Mouse (Mus musculus): ENCODE data around the gene Pou3f1. TPM values are rescaled to one million over a fixed set of nuclear protein-coding genes. Genes with fewer than 3 reads are reported as not detected.
"Not testable (repeated sequence)": the region's sequence is repeated elsewhere in the genome, so short reads cannot be mapped to it uniquely, and the experiment has no call there.

The Pou3f1 gene
- total RNA-seq, 2 experiments from 2014 or later: 48.6 to 55.5 TPM

DNA sequence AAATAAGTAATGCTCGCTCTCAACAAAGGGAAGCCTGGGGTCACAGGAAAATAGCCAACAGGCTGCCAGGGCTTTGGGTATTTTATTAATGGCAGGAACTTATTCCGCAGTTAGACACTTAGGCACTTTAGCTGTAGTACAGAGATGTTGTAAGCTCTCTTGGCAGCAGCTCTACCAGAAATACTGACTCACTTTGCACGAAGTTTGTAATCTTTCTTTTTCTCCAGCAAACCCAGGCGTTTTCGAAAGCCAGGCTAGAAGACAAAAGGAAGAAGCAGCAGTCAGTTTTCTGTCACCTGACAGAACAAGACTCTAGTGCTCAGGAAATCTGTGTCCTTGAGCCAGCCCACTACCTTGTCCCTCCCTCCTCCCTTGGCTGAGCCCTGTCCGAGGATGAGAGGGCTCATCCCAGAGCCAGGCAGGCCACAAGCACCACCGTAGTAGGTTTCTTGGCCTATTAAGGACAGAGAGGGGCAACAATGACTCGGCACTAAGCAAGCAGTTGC lies 29.3 kb downstream of the Pou3f1 start:
- no peak for DNase-seq (ENCODE audit: low spot score in 2 of 2)

DNA sequence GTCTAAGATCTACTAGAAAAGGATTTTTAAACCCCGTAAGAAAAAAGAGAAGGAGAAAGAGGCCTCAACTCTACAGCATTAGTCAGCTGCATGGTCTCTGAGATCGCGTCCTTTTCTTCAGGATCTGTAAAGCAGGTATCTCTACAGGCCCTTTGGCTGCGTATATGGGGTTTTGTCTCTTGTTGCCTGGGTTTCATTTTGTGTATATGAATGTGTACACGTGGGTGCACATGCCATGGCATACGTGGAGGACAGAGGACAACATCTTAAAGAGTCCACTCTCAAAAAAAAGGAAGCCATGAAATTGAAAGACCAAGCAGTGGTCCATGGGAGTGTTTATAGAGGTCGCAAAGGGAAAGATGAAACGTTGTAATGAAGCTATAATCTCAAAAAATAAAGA lies 34.8 kb downstream of the Pou3f1 start:
- no peak for DNase-seq (ENCODE audit: low spot score in 2 of 2)

DNA sequence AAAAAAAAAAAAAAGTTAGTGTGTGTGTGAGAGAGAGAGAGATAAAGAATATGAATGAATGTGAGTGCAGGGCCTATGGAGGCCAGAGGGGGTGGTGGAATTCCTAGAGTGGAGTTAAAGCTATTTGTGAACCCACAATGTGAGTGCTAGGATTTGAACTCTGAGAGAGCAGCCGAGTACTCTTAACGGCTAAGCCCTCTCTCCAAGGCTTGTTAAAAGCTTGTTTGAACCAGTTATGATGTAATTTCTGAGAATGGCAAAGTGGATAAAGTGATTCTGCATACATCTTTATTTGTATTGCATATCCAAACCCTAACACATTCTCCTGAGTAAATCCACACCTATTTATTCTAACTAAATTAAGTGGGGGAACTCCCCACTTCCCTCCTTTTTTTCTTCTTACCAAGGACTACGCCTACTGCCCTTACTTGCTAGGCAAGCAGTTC lies 35.8 kb downstream of the Pou3f1 start:
- DNase-seq (ENCODE audit: low spot score in 2 of 2): no peak

DNA sequence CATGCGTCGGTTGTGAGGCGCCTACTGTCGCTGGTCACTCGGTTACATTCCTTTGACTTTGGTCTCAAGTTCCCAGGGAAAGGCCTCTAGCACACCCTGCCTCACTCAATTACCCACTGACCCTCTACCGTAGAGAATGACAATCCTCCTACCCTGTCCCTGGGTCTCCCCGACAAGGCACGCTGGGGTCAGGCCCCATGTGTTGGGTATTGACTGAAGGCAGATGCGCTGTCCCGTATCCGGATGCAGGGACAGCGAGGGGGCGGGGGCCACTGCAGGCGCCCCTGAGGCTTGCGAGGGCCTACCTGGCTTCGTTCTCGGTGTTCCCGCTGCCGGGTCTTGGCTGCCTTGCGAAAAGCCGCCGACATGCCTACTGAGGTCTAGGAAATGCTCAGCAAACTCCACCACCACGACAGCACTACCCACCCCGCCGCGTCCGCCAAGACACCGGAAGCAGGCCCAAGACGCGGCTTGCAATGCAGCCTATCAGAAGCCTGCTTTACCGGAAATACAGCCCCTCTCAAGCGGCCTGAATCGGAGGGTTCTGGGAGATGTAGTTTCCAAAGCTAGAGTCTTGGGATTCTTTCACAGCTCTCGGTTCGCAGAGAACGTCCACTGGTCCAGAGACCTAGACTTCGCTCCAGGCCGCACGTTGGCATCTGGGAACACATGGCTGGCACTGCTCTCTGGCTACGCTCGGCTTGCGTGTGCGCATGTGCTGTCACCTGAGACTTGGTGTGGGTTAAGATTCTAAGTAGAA lies 36.7 kb downstream of the Pou3f1 start, which contains the start of gene Utp11:
Gene Utp11 (minus strand): TSS at position 466 of the 760 bp plus-strand sequence.
- DNase-seq (ENCODE audit: low spot score in 2 of 2): peak; percentile 78 to 87

DNA sequence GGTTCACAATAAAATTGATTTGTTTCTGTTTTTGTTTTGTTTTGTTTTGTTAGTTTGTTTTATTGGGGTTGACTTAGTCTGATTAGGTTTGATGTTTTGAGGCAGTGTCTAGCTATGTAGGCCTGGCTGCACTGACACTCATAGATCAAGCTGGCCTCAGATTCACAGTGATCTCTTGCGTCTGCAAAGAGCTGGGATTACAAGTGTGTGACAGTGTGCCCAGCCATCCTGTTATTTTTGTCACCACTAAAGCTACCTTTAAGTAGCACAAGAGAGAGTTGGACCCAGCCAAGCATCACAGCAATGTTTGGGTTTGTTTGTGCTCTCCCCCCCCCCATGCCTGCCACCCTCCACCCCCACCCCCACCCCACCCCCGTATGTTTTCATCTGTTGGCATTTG lies 38.0 kb downstream of the Pou3f1 start:
- DNase-seq (ENCODE audit: low spot score in 2 of 2): no peak

DNA sequence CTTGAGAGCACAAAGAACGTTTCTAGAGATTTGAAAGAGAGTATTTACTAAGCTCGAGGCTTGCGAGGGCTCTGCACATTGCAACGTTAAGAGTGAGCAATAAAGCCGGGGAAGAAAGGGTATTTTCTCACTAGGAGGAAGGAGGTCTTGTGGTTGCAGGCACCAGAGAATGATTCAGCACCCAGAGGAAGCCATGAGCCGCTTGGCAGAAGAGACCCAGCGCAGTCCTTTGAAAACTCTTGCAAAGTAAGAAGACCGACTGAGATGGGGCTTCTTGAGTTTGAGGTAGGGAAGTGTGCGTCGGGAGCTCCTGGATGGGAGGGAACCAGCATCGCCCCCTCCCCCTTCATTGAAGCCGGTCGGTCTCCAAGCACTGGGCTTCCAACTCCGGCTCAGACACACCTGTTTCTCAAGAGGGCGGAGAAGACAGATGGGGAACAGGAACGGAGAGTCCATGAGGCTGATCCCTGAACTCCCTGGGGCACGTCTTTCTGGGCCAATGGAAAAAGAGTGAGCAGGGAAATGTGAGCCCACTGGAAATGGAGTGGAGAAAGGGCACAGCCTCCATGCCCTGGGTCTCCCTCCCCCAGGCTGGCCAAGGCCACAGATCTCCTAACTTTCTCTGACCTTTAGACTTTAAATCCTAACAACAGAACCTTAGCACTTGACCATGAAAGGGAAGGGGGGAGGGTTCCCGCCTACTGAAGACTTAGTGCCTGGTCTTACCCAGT lies 39.3 kb downstream of the Pou3f1 start:
- no peak for DNase-seq (ENCODE audit: low spot score in 2 of 2)

DNA sequence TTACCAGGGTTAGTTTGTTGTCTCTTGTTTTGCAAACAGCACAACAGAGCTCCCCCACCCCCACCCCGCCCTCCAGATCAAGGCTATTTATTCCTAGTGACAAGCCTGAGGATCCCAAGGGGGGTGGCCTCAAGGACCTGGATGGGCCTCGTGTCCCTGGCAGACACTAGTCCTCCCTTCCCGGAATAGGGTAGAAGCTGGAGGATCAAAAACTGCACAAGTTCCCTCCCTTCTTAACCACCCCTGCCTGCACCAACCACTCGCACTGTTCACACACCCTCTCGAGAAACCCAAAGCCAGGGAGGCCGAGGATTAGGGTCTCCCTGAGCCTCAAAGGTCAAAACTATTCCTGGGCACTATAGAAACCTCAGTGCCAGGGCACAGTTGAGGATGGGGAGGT lies 43.2 kb downstream of the Pou3f1 start:
- DNase-seq (ENCODE audit: low spot score in 2 of 2): no peak

DNA sequence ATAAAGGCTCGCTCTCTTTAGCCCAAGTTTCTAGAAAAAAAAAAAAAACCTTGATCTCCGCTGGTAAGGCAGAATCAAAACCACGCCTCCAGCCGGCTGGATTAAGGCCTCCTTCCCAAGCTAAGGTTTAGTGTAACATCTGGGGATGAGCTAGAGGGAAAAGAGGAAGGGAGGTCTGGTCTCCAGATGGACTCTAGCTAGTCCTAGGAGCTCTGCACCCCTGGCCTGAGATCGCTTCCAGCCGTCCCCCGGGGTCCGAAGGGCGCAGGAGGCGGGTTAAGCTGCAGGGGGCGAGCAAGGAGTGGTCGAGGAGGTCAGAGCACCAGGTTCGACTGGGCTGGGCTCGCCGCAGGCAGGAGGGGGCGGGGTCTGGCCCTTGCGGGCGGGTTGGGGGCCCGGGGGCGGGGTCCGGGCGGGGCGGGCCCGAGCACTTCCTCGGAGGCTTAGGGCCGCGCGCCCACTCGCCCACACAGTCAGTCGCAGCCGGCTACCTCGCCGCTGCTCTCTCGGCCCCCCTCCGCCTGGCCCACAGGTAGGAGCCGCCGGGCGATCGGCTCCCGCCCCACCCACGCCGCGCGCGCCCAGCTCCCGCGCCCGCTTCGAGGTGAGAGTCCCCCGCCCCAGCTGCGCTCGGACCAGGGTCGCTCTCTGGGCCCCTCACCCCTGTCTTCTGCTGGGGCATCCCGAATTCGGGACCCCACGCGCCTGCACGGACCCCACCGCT lies 43.8 kb downstream of the Pou3f1 start, which contains the start of gene Fhl3:
Gene Fhl3 (plus strand): TSS at position 454 of the 724 bp plus-strand sequence.
- no peak for DNase-seq (ENCODE audit: low spot score in 2 of 2)

DNA sequence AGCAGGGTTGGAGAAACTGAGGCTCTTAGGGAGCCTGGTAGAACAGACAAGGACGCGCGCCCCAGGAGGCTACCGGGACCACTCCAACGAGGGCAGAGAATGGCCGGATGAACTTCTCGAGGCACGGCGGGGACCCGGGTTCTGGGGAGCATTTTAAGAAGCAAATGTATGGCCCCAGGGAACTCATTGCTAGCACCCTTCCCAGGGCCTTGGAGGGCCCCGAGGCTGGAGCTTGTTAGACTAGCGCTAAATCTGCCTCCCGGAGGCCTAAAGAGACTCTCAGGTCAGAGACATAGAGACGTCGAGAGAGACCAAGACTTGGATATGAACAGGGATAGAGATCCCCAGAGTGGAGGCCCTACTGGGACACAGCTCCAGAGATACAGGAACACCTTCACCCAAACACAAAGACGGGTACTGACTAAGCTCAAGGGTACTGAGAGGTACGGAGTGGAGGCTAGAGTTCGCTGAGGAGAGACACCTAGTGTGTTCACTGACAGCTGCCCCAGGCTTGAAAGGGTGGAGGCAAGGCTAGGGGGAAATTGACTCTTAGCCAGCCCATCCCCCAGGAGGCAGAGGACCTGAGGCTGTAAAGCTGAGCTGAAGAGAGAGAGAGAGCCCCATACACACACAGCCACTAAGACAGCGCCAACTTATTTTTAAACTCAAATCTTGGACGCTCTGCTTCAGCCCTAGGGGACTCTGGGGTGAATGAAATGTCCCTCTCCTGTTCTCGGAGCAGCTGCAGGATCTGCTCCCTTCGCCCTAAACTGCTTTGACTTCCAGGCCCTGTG lies 44.6 kb downstream of the Pou3f1 start:
- DNase-seq (ENCODE audit: low spot score in 2 of 2): no peak

DNA sequence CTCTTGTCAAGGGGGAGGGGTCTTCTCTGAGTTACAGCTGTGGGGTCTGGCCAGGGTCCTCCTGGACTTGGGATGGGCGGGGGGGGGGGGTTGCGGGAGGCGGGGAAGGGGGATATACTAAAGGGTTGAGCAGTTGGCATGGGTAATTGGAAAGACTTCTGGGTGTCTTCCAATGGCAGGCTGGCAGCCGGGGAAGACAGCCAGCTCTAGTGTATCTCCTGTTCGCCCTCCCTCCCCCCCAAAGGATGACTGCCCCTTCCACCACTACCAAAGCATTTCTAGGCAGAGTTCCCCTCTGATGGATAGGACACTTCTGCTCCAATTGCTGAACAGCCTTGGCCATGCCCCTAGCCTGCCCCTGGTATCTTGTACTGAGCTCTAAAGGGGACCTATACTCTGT lies 45.3 kb downstream of the Pou3f1 start:
- DNase-seq (ENCODE audit: low spot score in 2 of 2): no peak

DNA sequence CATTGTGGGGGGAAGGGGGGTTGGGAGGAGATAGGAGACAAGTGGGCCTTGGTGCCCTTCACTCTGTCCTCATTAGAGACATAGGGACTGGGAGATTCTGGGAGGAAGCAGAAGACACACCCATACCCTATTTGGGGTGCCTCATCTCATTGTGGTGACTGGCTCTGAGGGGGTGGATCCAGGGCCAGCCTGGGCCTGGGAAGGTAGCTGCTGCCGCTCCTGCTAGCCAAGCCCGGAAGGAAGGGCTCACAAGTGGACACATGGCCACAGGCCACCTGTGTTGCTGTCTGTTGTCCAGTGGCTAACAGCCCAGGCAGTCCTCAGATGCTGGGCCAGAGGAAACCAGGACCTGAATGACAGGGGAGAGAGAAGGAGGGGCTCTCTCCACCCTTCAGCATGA lies 46.8 kb downstream of the Pou3f1 start:
- no peak for DNase-seq (ENCODE audit: low spot score in 2 of 2)

DNA sequence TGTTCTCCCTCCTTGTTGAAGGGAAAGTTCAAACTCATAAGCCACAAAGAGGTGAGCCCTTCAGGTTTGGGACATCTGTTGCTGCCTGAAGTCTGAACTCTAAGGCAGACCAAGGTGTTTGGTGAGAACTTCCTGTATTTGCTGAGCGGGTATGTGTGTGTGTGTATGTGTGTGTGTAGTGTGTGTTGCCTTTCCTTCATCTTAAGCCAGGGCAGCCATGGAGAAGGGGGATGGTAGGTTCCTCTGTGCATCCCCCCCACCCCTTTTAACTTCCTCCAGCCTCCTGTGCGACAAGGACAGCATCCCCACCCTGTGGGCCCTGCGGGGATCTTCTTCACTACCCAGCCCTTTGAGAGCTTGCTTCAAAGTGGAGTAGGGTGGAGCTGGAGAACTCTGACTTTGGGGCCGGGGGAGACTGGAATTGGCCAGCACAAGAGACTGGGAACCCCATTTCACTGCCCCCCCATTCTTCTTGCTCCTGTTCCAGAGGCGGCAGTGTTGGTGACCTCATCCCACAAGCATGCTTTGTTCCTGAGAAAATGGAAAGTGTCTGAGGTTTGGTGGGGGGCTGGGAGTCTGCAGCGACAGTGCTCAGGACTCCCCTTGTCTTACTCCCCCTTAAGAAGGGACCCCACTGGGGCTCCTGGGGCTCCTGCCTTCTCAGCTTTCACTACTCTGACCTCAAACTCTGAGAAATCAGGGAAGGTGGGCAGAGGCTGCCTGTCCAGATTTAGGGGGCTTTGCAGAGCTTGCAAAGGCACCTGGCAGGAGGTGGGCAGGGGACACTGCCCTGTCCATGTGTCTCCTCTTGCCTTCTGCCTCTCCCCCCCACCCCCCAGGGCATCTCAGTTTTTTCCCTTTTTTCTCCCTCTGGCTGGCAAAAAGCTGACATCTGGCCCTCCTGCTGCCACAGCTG lies 47.5 kb downstream of the Pou3f1 start:
- no peak for DNase-seq (ENCODE audit: low spot score in 2 of 2)

DNA sequence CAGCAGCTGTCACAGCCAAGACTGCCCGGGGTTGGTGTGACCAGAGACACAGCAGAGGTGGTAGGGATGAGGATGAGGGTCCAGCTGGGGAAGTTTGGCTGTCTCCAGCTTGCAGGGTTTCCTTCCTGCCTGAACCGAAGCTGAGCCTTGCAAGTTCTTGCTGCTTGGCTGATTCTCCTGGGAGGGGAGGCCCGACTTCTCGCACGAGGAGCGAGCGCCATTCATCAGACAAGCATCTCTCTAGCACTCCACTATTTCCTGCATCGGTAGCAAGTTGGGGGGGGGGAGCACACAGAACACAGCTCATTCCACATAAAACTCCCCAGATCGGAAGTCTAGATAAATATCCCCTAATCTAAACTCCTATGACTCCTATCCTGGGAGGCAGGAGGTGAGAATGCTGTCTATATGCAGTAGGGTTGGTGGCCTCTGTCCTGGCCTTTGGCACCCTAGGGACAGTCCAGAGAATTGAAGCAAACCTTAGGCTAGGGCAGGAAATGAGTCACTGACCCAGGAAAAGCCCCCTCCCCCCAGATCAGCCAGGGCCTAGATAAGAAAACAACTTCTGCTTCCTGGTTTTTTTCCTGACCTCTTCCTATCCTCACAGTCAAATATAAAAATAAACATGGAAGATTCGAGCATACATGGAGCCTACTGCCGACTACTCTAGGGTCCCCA lies 48.3 kb downstream of the Pou3f1 start:
- DNase-seq (ENCODE audit: low spot score in 2 of 2): no peak

DNA sequence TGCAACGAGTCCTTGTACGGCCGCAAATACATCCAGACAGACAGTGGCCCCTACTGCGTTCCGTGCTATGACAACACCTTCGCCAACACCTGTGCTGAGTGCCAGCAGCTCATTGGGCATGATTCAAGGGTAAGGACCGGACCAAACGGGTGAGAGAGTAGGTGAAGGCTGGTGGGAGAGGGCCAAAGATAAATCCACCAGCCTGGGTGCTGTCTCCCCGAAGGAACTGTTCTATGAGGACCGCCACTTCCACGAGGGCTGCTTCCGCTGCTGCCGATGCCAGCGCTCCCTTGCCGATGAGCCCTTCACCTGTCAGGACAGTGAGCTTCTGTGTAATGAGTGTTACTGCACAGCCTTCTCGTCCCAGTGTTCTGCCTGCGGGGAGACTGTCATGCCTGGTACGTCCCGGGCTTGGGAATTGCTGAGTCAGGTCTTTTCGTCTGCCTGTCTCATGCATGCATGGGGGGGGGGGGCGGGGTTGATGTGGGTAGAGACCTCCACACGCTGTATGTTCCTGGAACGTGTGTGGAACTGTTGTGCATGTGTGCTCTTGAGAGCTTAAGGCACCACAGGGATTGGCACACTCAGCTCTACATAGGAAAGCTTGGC lies 49.2 kb downstream of the Pou3f1 start:
- no peak for DNase-seq (ENCODE audit: low spot score in 2 of 2)

DNA sequence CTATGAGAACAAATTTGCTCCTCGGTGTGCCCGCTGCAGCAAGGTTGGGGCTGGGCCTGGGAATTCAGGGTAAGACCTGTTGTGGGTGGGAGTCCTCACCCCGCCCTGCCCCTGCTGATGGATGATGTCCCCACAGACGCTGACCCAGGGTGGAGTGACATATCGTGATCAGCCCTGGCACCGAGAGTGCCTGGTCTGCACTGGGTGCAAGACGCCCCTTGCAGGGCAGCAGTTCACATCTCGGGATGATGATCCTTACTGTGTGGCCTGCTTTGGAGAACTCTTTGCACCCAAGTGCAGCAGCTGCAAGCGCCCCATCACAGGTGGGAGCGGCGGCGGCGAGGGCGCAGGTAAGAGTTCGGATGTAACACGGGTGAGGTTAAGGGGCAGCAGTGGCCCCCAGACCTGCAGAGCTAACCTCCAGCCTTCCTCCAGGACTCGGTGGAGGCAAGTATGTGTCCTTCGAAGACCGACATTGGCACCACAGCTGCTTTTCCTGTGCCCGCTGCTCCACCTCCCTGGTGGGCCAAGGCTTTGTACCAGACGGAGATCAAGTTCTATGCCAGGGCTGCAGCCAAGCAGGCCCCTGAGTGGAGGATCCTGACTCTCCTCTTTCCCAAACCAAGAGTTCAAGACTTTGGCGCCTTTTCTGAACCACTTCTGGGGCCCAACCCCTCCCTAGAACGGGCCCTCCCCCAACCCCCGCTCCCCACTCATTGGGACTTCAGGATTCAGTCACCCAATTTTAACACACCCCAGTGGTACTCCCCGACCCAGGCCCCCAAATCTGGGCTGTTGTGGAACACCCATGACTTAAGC lies 51.0 kb downstream of the Pou3f1 start:
- not testable (repeated sequence) for DNase-seq (ENCODE audit: low spot score in 2 of 2)

DNA sequence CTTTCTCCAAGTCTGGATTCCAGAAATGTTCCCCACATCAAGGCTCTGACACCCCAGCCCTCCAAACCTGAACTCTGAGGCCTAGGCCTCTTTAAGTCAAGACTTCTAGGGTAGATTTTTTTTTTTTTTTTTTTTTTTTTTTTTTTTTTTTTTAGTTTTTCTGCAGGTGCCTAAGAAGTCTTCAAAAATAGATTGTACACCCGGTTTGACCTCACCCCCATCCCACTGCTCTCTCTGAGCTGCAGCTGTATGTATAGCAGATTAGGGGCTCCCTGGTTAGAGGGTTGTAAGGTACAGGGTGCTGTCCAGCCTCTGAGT lies 51.6 kb downstream of the Pou3f1 start:
- not testable (repeated sequence) for DNase-seq (ENCODE audit: low spot score in 2 of 2)

DNA sequence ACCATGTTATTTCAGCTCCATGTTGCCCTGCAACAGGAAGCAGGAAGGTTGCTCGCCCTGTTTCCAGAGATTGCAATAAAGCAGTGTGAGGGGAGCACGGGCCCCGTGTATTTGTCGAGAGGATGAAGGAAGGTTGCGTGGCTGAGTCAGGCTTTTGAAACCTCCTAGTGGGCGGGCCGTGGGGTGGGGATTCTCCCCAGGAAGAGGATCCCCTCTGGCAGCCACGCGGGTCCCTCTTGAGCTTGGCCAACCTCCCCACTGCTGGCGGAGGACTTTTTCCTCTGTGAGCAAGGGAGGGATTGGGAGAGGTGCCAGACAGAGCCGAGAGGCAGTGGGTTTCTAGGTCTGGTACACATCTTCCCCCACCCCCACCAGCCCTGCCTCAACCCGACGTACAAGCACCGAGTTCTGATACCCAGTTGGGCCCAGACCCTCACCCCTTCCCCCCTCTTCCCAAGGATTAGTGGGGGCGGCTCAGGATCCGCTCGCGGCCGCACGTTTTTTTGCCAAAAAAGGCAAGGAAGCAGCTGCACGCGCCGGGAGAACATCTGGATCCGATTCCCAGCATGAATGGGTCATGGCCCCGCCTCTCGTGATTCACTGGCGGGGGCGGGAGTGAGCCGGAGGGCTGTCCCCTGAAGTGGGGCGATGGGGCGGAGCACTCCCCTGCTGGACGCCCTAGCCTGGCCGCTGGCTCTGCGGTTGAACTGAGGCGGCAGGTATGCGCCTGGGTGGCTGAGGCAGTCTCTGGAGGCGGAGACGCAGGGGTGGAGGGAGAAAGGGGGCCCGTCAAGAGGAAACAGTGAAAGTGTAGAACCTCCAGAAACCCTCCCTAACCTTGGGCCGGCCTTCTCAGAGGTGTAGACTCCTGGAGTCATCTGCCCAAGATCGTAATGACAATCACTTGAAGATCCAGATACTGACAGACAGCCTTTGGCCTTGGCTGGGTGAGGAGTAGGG lies 52.2 kb downstream of the Pou3f1 start:
- DNase-seq (ENCODE audit: low spot score in 2 of 2): peak; percentile 69 to 75

Measured in layer of hippocampus, postnatal 10 days (tissue).